Mouse (Mus musculus): ENCODE data around the gene Srsf3. TPM values are rescaled to one million over a fixed set of nuclear protein-coding genes. Genes with fewer than 3 reads are reported as not detected.
"Not testable (repeated sequence)": the region's sequence is repeated elsewhere in the genome, so short reads cannot be mapped to it uniquely, and the experiment has no call there.

Gene Srsf3
- total RNA-seq, 2 experiments from 2014 or later: 148 to 157 TPM

GRCm38 (mm10) chr17:29057361-29057890, 25.0 kb downstream of the Srsf3 start:
- intact Hi-C loops (cut with DNase I): no loop called here
- no peak for DNase-seq (ENCODE audit: extremely low spot score in 1 of 2, low spot score in 2 of 2)

- DNase-seq (ENCODE audit: extremely low spot score in 1 of 2, low spot score in 2 of 2): peak in 1 of 2 experiments; percentile 58
- intact Hi-C loops (cut with DNase I): no loop called here
These were observed 25.5 kb downstream of the Srsf3 start for GRCm38 (mm10) chr17:29057961-29058360.

GRCm38 (mm10) chr17:29058487-29058886, 26.1 kb downstream of the Srsf3 start:
- intact Hi-C loops (cut with DNase I): no loop called here
- no peak for DNase-seq (ENCODE audit: extremely low spot score in 1 of 2, low spot score in 2 of 2)

- intact Hi-C loops (cut with DNase I): no loop called here
- DNase-seq (ENCODE audit: extremely low spot score in 1 of 2, low spot score in 2 of 2): no peak
These were observed 27.2 kb downstream of the Srsf3 start for GRCm38 (mm10) chr17:29059581-29059980.

GRCm38 (mm10) chr17:29060946-29061345, 28.5 kb downstream of the Srsf3 start:
- intact Hi-C loops (cut with DNase I): no loop called here
- DNase-seq (ENCODE audit: extremely low spot score in 1 of 2, low spot score in 2 of 2): no peak

- DNase-seq (ENCODE audit: extremely low spot score in 1 of 2, low spot score in 2 of 2): peak in 1 of 2 experiments; percentile 41
- intact Hi-C loops (cut with DNase I): no loop called here
These were observed 29.9 kb downstream of the Srsf3 start for GRCm38 (mm10) chr17:29062119-29063035.

- DNase-seq (ENCODE audit: extremely low spot score in 1 of 2, low spot score in 2 of 2): peak in 1 of 2 experiments; percentile 5
- intact Hi-C loops (cut with DNase I): no loop called here
These were observed 30.9 kb downstream of the Srsf3 start for GRCm38 (mm10) chr17:29063121-29063987.

- peak in 1 of 2 experiments; percentile 7 for DNase-seq (ENCODE audit: extremely low spot score in 1 of 2, low spot score in 2 of 2)
- intact Hi-C loops (cut with DNase I): no loop called here
These were observed 31.5 kb downstream of the Srsf3 start for GRCm38 (mm10) chr17:29063988-29064285.

GRCm38 (mm10) chr17:29065245-29065940, 33.0 kb downstream of the Srsf3 start:
- intact Hi-C loops (cut with DNase I): no loop called here
- no peak for DNase-seq (ENCODE audit: extremely low spot score in 1 of 2, low spot score in 2 of 2)

- intact Hi-C loops (cut with DNase I): no loop called here
- no peak for DNase-seq (ENCODE audit: extremely low spot score in 1 of 2, low spot score in 2 of 2)
These were observed 33.5 kb downstream of the Srsf3 start for GRCm38 (mm10) chr17:29065971-29066370.

- not testable (repeated sequence) for DNase-seq (ENCODE audit: extremely low spot score in 1 of 2, low spot score in 2 of 2)
These were observed 35.0 kb downstream of the Srsf3 start for GRCm38 (mm10) chr17:29067416-29067815.

GRCm38 (mm10) chr17:29067847-29068246, 35.4 kb downstream of the Srsf3 start:
- no peak for DNase-seq (ENCODE audit: extremely low spot score in 1 of 2, low spot score in 2 of 2)
- intact Hi-C loops (cut with DNase I): no loop called here

More at GRCm38 (mm10) chr17:29067416-29067815, 35.0 kb downstream of the Srsf3 start:
- intact Hi-C loops (cut with DNase I): not testable (repeated sequence)

- intact Hi-C loops (cut with DNase I): no loop called here
- no peak for DNase-seq (ENCODE audit: extremely low spot score in 1 of 2, low spot score in 2 of 2)
These were observed 36.6 kb downstream of the Srsf3 start for GRCm38 (mm10) chr17:29069063-29069462.

- no peak for DNase-seq (ENCODE audit: extremely low spot score in 1 of 2, low spot score in 2 of 2)
- intact Hi-C loops (cut with DNase I): no loop called here
These were observed 39.4 kb downstream of the Srsf3 start for GRCm38 (mm10) chr17:29071820-29072219.

GRCm38 (mm10) chr17:29072701-29073307, 40.4 kb downstream of the Srsf3 start:
- no peak for DNase-seq (ENCODE audit: extremely low spot score in 1 of 2, low spot score in 2 of 2)
- intact Hi-C loops (cut with DNase I): no loop called here

- intact Hi-C loops (cut with DNase I): no loop called here
- no peak for DNase-seq (ENCODE audit: extremely low spot score in 1 of 2, low spot score in 2 of 2)
These were observed 40.9 kb downstream of the Srsf3 start for GRCm38 (mm10) chr17:29073313-29073712.

- intact Hi-C loops (cut with DNase I): no loop called here
- DNase-seq (ENCODE audit: extremely low spot score in 1 of 2, low spot score in 2 of 2): no peak
These were observed 41.7 kb downstream of the Srsf3 start for GRCm38 (mm10) chr17:29074085-29074484.

GRCm38 (mm10) chr17:29076235-29076634, 43.8 kb downstream of the Srsf3 start:
- intact Hi-C loops (cut with DNase I): no loop called here

More at GRCm38 (mm10) chr17:29076235-29076634, 43.8 kb downstream of the Srsf3 start:
- no peak for DNase-seq (ENCODE audit: extremely low spot score in 1 of 2, low spot score in 2 of 2)
